ENCODE assay signal across 16 mouse cellular contexts in genomic region chr14:20007446-20007845, GRCm38 (mm10).
"Had no signal": no experiment of that assay in that cellular context is flagged by ENCODE, and none has a peak within 500 bp of the region (broad histone marks: within the 10 kb centered on the region; RNA-seq: fewer than 3 reads in every experiment).

No protein-coding gene starts in this region.

- H3K27ac ChIP-seq: neural tube, embryonic 12.5 days; neural tube, embryonic 13.5 days; neural tube, embryonic 15.5 days; stomach, embryonic 15.5 days; stomach, postnatal 0 days had no signal

- H3K4me1 ChIP-seq: neural tube, embryonic 12.5 days; neural tube, embryonic 13.5 days; neural tube, embryonic 15.5 days; stomach, embryonic 15.5 days had no signal

- H3K4me3 ChIP-seq: neural tube, embryonic 12.5 days; neural tube, embryonic 13.5 days; neural tube, embryonic 15.5 days; stomach, embryonic 15.5 days had no signal

- H3K36me3 ChIP-seq: neural tube, embryonic 12.5 days; neural tube, embryonic 13.5 days; neural tube, embryonic 15.5 days; stomach, embryonic 15.5 days had no signal

- H3K4me2 ChIP-seq: neural tube, embryonic 12.5 days; neural tube, embryonic 13.5 days; neural tube, embryonic 15.5 days; stomach, embryonic 15.5 days had no signal

- DNase-seq: retina, postnatal 1 day; right cerebral cortex, adult 18-20 months; right cerebral cortex, postnatal 14 days; right cerebral cortex, postnatal 25 days; right cerebral cortex, postnatal 4 days; spleen, adult 18-20 months; thymus, adult 18-20 months; thymus, adult 2 months; thymus, postnatal 14 days; thymus, postnatal 25 days; thymus, postnatal 36 days had no signal

- H3K9ac ChIP-seq: neural tube, embryonic 12.5 days; neural tube, embryonic 13.5 days; neural tube, embryonic 15.5 days; stomach, embryonic 15.5 days had no signal

- H3K27me3 ChIP-seq: neural tube, embryonic 12.5 days; neural tube, embryonic 13.5 days; neural tube, embryonic 15.5 days; stomach, embryonic 15.5 days had no signal

- H3K9me3 ChIP-seq: neural tube, embryonic 15.5 days; stomach, embryonic 15.5 days had no signal
